Mouse (Mus musculus): Measurements from ENCODE around the gene Ak9. TPM values are rescaled to one million over a fixed set of nuclear protein-coding genes. Genes with fewer than 3 reads are reported as not detected.
"Not testable (repeated sequence)": the region's sequence is repeated elsewhere in the genome, so short reads cannot be mapped to it uniquely, and the experiment has no call there.

Ak9 gene
- total RNA-seq, 2 experiments from 2014 or later, result not detected

DNA sequence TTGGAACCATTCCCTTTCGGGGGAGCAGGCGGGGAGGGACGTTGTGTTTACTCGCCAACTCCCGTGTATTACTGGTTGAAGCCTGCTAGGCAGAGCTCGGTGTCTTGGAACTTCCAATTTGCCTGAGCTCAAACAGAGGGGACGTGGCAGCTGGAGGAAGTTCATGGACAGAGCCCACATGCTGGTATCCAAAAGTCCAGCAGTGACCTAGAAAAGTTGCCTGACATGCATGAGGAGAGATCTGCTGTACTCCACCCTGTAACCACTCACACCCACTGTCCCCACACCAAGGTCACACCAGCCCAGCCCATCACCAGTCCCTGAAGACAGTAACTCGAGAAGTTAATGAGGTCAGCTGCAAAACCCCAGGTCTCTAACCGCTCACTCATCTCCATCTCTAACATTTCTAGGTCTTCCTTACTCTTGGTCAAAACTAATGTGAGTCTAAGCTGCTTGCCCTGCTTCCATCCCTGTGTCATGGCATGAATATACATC is 1.2 kb downstream of the Ak9 start:
- no peak for ATAC-seq (replicated peaks; ENCODE audit: low FRiP score, poor library complexity, severe bottlenecking)

DNA sequence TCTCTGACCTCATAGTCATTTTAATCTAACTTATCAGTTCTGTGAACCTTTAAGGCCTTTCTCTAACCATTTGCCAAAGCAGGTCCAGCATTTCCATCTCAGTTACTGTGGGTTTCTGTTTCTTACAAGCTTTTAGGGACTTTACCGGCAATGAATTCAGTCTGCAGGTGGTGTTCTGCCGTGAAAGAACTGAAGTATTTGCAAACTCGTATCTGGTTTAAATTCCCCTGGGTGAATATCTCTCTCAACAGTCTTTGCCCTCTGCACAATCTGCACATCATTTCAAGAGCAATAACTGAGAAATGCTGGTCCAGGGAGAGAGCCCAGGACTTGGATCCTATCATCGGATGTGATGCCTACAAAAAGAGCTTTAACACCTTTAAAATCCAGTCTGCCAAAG is 4.4 kb downstream of the Ak9 start:
- ATAC-seq (replicated peaks; ENCODE audit: low FRiP score, poor library complexity, severe bottlenecking), result no peak

DNA sequence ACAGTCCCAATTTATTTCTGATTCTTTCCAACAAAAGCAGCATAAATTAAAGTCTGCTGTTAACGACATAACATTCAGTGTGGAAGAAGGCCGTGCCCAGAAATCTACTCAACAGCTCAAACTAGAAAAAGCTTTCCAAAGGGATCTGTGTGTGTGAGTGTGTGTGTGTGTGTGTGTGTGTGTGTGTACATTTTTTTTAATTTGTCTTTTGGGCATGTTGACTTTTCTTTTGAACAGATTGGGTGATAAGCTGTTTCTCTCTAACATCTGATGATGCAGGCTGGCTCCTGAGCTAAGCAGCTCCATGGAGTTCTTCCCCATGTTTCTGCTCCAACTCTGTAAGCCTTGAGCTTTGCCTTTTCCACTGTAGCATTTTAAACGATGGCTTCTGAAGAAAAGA is 12.1 kb downstream of the Ak9 start:
- ATAC-seq (replicated peaks; ENCODE audit: low FRiP score, poor library complexity, severe bottlenecking), result no peak

DNA sequence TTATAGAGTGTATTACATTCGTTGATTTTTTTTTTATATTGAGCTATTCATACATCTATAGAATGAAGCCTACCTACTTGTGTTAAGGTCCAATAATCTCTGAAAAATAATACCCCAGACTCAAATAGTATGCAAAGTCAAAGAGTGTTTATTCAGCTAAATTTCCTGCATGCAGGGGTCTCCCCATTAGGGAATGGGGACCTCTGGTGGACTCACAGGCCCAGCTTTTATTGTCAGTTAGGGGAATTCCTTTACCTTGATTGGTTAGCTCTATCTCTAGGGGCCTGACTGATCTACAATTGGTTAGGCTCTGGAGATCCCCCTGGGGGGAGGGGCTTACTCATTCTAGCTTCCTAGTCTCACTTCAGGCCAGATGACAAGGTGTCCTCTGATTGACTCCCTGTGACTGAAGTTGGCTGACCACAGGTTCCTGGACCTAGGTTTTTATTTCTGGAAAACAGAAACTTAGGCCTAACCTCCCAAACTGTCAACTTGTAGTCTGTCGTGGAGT is 28.8 kb downstream of the Ak9 start:
- no peak for ATAC-seq (replicated peaks; ENCODE audit: low FRiP score, poor library complexity, severe bottlenecking)

DNA sequence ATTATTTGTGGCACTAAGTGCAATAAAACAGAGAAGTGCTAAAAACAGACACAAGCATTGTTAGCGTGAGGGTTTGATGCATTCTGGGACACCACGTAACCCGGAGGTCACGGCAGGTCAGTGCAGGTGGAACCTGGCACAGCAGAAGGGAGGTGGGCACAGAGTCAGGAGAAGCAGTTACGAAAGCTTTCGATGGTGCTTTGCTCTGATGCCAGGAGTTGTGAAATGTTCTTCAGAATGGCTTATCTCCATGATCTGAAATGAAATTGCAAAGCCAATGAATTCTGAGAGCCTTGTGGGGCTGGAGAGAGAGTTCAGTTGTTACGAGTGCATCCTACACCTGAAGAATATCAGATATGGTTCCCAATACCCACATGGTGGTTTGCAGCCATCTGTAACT is 37.6 kb downstream of the Ak9 start:
- no peak for ATAC-seq (replicated peaks; ENCODE audit: low FRiP score, poor library complexity, severe bottlenecking)

DNA sequence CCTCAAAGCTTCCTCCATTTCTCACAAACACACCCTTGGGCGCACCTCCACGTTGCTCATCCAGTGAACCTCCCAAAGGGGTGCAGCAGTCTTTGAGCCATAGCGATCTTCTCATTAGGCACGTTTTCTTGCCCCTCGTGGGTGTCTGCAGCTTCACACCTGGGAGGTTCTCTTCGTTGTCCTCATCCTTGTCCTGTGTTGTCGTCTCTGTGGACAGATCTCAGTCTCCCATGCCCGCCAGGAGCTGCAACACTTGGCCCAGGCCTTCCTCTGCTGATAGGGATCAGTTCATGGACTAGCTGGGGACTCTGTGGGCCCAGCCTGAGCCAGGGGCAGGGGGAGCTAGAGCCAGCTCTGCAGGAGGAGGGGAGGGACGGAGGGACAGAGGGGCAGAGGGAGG is 61.3 kb downstream of the Ak9 start:
- ATAC-seq (replicated peaks; ENCODE audit: low FRiP score, poor library complexity, severe bottlenecking), result no peak

DNA sequence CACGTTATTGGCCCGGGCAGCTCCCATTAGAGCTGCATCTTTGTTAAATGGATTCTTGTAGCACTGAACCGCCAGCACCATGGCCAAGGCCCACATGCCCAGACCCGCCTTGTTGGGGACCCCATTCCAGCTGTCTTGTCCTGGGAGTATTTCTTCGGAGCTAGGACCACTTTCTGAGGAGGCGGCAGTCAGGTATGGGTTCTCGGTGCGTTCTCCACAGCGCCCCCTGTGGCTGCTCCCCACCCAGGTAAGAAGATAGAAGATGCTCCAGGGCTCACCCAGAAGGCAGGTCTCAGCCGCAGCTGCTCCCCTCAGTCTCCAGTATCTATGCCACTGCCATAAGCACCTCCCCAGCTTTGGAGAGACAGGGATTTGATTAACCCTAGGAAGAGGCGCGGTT is 76.7 kb downstream of the Ak9 start:
- ATAC-seq (replicated peaks; ENCODE audit: low FRiP score, poor library complexity, severe bottlenecking), result no peak

DNA sequence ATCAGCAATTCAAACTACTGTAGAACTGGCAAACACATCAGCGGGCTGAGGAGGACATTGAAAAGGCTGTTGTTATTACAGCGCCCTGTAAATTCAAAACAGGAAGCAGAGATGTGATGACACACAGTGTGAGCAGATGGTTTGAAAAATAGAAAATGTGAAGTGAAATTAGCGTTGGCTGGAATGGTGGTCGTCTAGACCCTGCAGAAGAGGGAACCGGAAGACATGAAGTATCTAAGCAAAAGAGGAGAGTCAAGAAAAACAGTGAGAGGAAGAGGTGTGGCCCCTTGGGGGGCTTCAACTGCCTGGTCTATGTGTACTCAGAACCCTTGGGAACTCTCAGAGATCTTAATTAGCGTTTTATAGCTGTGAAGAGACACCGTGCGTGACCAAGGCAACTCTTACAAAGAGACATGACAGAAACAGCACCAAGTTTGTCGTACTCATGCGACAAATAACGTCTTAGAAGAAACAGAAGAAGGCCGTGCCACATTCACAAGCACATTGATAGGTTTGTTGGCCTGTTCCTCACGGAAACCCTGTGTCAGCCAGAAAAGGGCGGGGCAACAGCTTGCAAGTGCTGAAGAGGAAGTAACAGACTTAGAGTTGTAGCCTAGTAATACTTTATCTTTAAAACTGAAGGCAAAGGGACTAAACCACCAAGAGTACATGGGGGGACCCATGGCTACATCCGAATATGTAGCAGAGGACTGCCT is 81.9 kb downstream of the Ak9 start:
- no peak for ATAC-seq (replicated peaks; ENCODE audit: low FRiP score, poor library complexity, severe bottlenecking)

DNA sequence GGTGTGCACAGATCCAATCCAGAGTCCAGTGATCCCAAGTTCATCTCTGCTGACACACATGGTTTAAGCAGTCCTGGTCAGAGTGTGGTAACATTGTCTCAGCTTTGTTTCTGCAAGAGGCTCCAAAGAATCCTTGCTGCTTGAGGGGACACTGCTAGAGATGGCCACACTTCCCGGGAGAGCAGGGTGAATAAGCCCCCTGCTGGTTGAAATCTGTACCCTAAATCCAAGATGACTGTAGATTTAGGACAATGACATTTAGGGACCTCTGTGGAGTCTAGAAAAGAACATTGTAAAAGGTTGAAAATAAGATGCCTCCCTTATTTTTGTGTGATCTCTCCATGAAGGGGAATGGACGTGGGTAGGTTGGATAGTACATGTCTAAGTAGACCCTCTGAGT is 89.8 kb downstream of the Ak9 start:
- no peak for ATAC-seq (replicated peaks; ENCODE audit: low FRiP score, poor library complexity, severe bottlenecking)

DNA sequence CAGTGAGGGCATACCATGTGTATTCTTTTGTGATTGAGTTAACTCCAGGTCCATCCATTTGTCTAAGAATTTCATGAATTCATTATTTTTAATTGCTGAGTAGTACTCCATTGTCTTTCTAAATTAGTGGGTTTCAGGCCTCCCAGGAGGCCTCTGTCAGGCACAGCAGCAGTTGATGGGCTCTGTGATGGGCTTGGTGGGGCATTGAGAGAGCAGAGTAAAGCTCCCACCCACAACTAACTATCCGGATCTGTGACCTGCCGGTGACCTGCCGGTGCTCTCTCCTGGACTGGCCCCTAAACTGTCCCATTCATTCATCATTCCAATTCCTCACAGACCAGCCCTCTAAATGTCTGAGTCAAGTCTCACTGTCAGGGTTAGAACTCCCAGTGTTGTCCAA is 97.3 kb downstream of the Ak9 start:
- ATAC-seq (replicated peaks; ENCODE audit: low FRiP score, poor library complexity, severe bottlenecking), result no peak

DNA sequence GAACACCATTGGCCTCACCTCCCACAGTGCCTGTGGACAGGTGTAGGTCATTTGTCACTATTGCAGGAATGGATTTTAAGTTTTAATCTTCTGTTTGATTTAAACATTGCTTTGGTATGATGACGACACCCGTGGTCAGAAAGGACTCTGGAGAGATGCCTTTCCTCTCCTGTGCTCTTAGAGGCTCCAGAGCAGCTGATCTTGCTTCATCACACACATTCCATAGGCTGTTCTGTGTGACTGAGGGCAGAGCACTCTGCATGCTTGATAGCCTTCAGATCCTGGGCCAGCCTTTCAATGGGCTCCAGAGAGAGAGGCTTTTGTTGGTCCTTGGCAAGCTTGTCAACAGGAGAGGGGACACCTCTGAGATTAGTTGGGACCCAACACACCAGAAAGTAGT is 99.6 kb downstream of the Ak9 start:
- ATAC-seq (replicated peaks; ENCODE audit: low FRiP score, poor library complexity, severe bottlenecking), result no peak

DNA sequence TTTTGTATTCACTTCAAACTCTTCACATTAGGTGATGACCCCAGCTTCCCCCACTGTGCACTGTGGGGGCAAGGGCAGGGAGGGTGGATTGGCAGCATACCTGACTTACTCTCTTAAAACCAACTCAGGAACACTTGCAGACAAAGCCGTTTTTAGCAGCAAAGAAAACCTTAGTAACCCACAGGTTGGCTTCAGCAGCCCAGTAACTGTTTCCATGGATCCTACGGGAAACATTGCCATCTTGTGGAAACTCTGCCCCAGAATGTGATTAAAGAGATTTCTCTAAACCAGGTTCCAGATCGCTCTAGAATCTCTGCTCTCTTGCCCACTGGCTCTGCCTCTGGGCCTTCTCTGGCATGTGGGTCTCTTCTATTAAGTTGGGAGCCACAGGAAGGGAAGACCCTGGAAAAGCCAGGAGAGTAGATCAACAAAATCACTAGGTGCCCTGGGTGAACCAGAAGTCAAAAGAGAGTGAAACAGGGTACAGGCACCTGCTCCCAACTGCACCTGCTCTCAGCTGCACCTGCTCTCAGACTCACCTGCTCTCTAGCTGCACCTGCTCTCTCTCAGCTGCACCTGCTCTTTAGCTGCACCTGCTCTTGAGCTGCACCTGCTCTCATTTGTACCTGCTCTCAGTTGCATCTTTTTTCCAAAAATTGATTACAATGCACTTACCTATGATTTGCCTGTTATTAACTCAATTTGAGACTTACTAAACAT is 100.3 kb downstream of the Ak9 start:
- ATAC-seq (replicated peaks; ENCODE audit: low FRiP score, poor library complexity, severe bottlenecking), result no peak

DNA sequence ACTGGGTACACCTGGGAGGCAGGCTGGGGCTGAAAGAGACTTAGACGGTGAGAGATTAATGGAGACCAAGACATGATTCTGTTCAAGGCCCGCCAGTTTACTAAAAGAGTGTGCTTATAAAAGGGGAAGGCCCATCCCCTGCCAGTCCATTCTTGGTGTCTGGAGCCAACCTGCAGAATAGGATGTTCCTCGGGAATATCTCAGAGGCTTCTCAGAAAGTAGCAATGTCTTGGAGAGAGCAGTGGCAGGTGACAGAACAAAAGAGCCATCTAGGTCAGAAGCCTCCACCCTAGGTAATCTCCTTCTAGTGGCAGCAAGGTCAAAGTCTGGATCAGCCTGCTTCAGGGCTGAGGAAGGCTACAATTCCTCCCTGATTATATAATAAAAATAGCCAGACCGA is 106.4 kb downstream of the Ak9 start:
- not testable (repeated sequence) for ATAC-seq (replicated peaks; ENCODE audit: low FRiP score, poor library complexity, severe bottlenecking)

DNA sequence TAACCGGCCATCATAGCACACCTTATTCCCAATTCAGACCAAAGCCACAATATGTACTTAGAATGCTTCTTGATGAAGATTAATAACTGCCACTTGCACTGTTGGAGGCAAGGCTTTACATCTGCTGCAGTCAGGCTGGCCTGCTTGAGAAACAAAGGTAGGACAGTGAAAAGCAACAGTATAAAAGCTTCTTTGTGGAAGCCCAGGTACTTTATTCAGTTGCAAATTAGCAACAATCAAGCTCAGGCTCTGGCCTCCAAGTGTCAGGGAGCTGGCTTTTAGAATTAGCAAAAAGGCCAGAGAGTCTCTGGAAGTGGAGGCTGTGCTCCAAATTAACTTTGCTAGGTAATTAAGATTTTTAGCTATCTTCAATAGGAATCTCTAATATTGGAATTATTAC is 107.0 kb downstream of the Ak9 start:
- ATAC-seq (replicated peaks; ENCODE audit: low FRiP score, poor library complexity, severe bottlenecking), result not testable (repeated sequence)

DNA sequence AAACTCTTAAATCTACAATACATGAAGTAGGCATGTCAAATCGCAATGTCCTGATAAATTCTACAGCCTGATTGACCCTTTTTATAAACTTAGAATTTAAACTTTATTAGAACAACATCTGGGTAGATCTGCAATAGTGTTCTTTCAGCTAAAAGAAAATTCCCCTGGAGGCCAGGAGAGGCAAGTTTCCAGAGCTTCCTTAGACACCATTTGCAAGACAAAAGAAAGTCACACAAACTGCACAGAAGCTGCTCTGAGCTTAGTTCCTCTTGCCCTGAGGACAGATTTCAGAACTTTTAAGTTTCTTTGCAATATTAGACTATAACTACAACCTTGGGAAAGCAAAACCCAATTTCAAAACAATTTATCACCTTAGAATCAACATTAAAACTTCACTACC is 109.7 kb downstream of the Ak9 start:
- ATAC-seq (replicated peaks; ENCODE audit: low FRiP score, poor library complexity, severe bottlenecking), result not testable (repeated sequence)

DNA sequence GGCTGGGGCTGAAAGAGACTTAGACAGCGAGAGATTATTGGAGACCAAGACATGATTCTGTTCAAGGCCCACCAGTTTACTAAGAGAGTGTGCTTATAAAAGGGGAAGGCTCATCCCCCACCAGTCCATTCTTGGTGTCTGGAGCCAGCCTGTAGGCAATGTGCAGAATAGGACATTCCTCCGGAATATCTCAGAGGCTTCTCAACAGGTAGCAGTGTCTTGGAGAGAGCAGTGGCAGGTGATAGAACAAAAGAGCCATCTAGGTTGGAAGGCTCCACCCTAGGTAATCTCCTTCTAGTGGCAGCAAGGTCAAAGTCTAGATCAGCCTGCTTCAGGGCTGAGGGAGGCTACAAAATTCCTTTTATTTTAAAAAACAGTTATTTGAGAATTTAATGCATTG is 111.6 kb downstream of the Ak9 start:
- not testable (repeated sequence) for ATAC-seq (replicated peaks; ENCODE audit: low FRiP score, poor library complexity, severe bottlenecking)

DNA sequence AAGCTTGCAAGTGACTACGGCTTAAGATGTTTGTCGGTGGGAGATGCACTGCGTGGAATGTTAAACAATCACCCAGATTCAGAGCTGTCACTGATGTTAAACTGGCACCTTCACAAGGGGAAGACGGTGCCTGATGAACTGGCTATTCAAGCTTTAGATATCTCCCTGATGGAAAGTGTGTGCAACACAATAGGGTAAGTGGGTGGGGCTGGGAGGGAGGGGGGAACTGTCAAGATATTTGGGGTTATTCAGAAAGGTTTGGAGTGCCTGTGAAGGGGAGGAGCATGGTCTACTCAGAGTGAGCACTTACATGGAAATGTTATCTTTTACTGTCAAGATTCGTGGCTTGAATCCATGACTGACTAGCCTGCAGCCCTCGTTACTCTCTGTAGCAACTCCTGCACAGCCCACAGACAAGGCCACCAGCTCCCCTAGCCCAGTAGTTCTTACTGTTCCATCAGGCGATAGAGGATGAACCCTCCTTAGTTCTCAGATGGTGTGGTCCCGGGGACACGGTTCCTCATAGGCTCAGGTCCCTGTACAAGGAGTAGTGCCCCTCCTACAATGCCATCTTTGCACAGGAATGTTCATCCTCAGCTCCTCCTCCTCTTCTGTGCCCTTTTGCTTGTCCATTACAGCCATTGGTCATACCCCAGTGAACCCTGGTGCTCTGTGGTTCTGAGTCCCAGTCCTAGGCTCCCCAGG is 116.9 kb downstream of the Ak9 start:
- no peak for ATAC-seq (replicated peaks; ENCODE audit: low FRiP score, poor library complexity, severe bottlenecking)

DNA sequence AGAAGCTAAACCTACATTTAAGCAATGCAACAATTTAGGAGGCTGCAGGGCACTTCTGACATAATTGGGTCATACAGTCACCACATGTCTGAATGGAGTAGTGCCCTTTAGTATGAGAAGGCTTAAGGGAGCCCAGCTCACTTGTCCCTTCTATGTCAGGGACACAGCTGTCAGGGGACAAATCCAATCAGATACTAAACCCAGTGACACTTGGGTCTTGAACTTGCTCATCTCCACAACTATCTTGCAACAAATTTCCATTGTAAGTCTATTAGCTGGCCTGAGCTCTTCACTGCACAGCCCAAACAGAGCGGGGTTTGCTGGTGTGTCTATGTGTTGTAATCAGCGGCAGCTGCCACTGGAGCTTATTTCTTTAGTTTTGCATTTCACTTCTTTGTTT is 119.9 kb downstream of the Ak9 start:
- ATAC-seq (replicated peaks; ENCODE audit: low FRiP score, poor library complexity, severe bottlenecking), result no peak

DNA sequence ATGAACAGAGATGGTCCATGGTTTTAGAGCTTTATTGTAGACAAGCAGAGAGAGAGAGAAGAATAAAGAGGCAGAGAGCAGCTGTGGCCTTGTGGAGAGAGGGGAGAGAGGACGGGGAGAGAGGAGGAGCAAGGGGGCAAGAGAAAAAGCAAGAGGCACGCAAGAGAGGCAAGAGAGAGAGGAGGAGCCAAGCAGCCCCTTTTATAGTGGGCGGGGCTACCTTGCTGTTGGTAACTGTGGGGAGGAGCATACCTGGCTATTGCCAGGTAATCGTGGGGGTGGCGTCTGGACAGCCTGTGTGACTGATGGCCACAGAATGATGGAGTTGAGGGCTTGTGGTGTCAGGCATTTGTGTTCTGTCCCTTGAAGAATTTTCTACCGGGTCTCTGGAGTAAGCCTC is 122.6 kb downstream of the Ak9 start:
- no peak for ATAC-seq (replicated peaks; ENCODE audit: low FRiP score, poor library complexity, severe bottlenecking)

DNA sequence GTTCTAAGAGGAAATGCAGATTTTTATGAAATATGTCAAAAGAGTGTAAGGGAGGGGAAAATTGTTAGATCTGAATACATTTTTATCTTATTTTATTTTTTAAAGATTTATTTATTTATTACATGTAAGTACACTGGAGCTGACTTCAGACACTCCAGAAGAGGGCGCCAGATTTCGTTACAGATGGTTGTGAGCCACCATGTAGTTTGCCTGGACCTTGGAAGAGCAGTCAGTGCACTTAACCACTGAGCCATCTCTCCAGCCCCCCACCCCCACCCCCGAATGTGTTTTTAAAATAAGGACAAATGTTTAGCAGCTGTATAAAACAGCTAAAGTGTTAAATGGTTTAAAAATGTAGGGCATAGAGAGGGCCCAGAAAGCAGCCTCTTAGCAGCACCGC is 130.8 kb downstream of the Ak9 start:
- no peak for ATAC-seq (replicated peaks; ENCODE audit: low FRiP score, poor library complexity, severe bottlenecking)

DNA sequence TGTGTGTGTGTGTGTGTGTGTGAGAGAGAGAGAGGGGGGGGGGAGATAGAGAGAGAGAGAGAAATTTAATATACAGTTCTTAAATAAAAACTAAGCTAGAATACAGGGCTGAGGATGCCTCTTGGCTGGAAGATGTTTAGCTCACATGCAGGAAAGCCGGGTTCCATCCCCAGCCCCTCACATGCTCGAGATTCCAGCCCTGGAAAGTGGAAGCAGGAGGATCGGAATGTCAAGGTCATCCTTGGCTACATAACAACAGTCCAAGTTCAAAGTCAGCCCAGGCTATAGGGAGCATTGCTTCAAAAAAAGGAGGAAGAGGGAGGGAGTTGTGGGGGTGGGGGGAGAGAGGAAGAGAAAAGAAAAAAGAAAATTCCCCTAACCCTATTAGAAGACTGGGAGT is 131.4 kb downstream of the Ak9 start:
- ATAC-seq (replicated peaks; ENCODE audit: low FRiP score, poor library complexity, severe bottlenecking), result no peak
